In genomic region chr5:124334392-124334791, GRCm38 (mm10) we compare ENCODE assay signal across 8 mouse cellular contexts. TPM values are rescaled to one million over a fixed set of nuclear protein-coding genes. Genes with fewer than 3 reads are reported as not detected.
DNase-seq lines count a peak whose midpoint lies in the region; TF ChIP-seq lines count a peak whose summit lies in the region.

No protein-coding gene starts in this region.

- peak; percentile 95 for DNase-seq in brain, embryonic 14.5 days (ENCODE audit: low read depth)
- DNase-seq in cerebellum, postnatal 14 days = peak; percentile 79 to 84
- DNase-seq in heart, adult 8-10 months (ENCODE audit: low spot score) = peak; percentile 66
- DNase-seq in kidney, adult 18-20 months = peak; percentile 37
- DNase-seq in lung, adult 2 months = no peak
- no peak for DNase-seq in thymus, adult 18-20 months
- no peak for DNase-seq in ovary, postnatal 36 days (ENCODE audit: low spot score)

- H3K4me1 ChIP-seq in lung, adult 2 months (ENCODE audit: control insufficient read depth, insufficient read depth, low read length) = peaks cover 5% of the 10 kb centered on the region
- H3K4me1 ChIP-seq in olfactory bulb, adult 2 months (ENCODE audit: control insufficient read depth, insufficient read depth, low read length) = peaks cover 16% of the 10 kb centered on the region

- peak overlapping the region; percentile 18 for H3K27ac ChIP-seq in olfactory bulb, adult 2 months (ENCODE audit: insufficient read depth, low read depth, low read length)

- H3K4me3 ChIP-seq in lung, adult 2 months (replicated peaks; ENCODE audit: extremely low read depth, low read depth, low read length) = no peak overlapping the region
- no peak overlapping the region for H3K4me3 ChIP-seq in olfactory bulb, adult 2 months (ENCODE audit: insufficient read depth, low read depth, low read length)

- TF ChIP-seq POLR2A in brain, embryonic 14.5 days (IDR thresholded peaks at IDR 0.05; ENCODE audit: borderline replicate concordance, extremely low read depth, insufficient read depth, insufficient read length, poor library complexity, severe bottlenecking) = no peak
- TF ChIP-seq POLR2A in lung, adult 2 months (IDR thresholded peaks at IDR 0.05; ENCODE audit: borderline replicate concordance, extremely low read depth, low read depth, low read length) = peak; percentile 29; the same call in 1 of the 2 replicates
- TF ChIP-seq POLR2A in olfactory bulb, adult 2 months (IDR thresholded peaks at IDR 0.05; ENCODE audit: insufficient read depth, low read depth, low read length) = no peak

- TF ChIP-seq CTCF in brain, embryonic 14.5 days (IDR thresholded peaks at IDR 0.05; ENCODE audit: borderline replicate concordance, extremely low read depth, insufficient read depth, insufficient read length) = no peak
- no peak for TF ChIP-seq CTCF in lung, adult 2 months (IDR thresholded peaks at IDR 0.05; ENCODE audit: insufficient read depth, low read length)
- TF ChIP-seq CTCF in olfactory bulb, adult 2 months (IDR thresholded peaks at IDR 0.05; ENCODE audit: insufficient read depth, low read depth, low read length) = no peak

- 39% methylated on average over 6 of the region's 6 CpGs for WGBS in lung, adult 2 months
- 40% methylated on average over 6 of the region's 6 CpGs for WGBS in olfactory bulb, adult 2 months

RNA-seq across cellular contexts. Expression of gene 2810006K23Rik, which starts 6.5 kb away (rescaled TPM):
- 10.8 and 13.3 TPM in 2 replicates for polyA plus RNA-seq in brain, embryonic 14.5 days (2012; rRNA removed)
- total RNA-seq in heart, adult 8-10 months (2022) = 10 to 100 TPM; 13.8 to 15.3 (median 14.5) TPM
- 3.4 and 3.7 TPM in 2 replicates for polyA plus RNA-seq in lung, adult 2 months (2012; rRNA removed)
- not detected in 2 replicates for polyA plus RNA-seq in olfactory bulb, adult 2 months (2012; ENCODE audit: insufficient read depth, insufficient read length, low replicate concordance, missing spikeins)

RNA-seq across cellular contexts. Expression of gene Mphosph9, which starts 6.6 kb away (rescaled TPM):
- polyA plus RNA-seq in brain, embryonic 14.5 days (2012; rRNA removed) = 18.3 and 19.4 TPM in 2 replicates
- total RNA-seq in heart, adult 8-10 months (2022) = 1 to 10 TPM; 3.6 to 5.7 (median 5.0) TPM
- 2.4 and 3.3 TPM in 2 replicates for polyA plus RNA-seq in lung, adult 2 months (2012; rRNA removed)
- not detected in 2 replicates for polyA plus RNA-seq in olfactory bulb, adult 2 months (2012; ENCODE audit: insufficient read depth, insufficient read length, low replicate concordance, missing spikeins)

RNA-seq across cellular contexts. Expression of gene Cdk2ap1, which starts 28.5 kb away (rescaled TPM):
- polyA plus RNA-seq in brain, embryonic 14.5 days (2012; rRNA removed) = 303 and 477 TPM in 2 replicates
- total RNA-seq in heart, adult 8-10 months (2022) = 100 to 1,000 TPM; 138 to 152 (median 145) TPM
- polyA plus RNA-seq in lung, adult 2 months (2012; rRNA removed) = 79.4 and 86.2 TPM in 2 replicates
- not detected in 2 replicates for polyA plus RNA-seq in olfactory bulb, adult 2 months (2012; ENCODE audit: insufficient read depth, insufficient read length, low replicate concordance, missing spikeins)

Comparison
In these comparisons a context has a peak if more than half of its experiments do, and no peak if none do; other contexts are left out.
1. DNase-seq: peak in brain, embryonic 14.5 days (single experiment), cerebellum, postnatal 14 days (2 of 2), heart, adult 8-10 months (single experiment) and kidney, adult 18-20 months (single experiment); none in lung, adult 2 months (single experiment), thymus, adult 18-20 months (0 of 2) and ovary, postnatal 36 days (single experiment).
2. RNA of gene Cdk2ap1, which starts 28.5 kb away (polyA plus RNA-seq): 303 to 477 TPM in brain, embryonic 14.5 days and 79.4 to 86.2 TPM in lung, adult 2 months; not detected in olfactory bulb, adult 2 months; every median in the first group is over 10 times any median in the second.